In the genomic region with DNA sequence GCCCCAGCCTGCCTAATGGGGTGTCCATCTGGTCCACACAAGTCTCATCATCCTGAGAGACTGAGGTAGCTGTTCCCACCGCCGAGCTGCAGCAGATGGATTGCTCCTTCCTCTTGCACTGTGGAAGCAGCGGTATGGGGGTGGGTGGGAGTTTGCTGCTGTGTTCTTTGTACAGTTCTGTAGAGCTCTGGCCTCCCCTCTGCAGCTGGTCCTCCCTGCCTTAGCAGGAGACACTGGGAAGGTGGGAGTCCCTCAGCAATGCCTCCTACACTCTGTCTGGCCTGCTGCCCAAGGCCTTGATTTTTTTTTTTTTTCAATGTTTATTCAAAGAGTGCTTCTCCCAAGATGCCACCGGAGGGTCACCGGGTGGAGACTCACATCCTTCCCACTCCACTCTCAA, we compare ENCODE assay signal across 11 mouse cellular contexts.
A peak's percentile ranks its signal among the peaks of the same experiment; 100 is the strongest.
DNase-seq lines count a peak whose midpoint lies in the region; ATAC-seq and TF ChIP-seq lines count a peak whose summit lies in the region.
"Had no signal": no experiment of that assay in that cellular context is flagged by ENCODE, and none has a peak within 500 bp of the region (broad histone marks: within the 10 kb centered on the region; RNA-seq: fewer than 3 reads in every experiment).

No protein-coding gene starts in this region.

- no peak for ATAC-seq in embryonic facial prominence, embryonic 13.5 days (ENCODE audit: insufficient number of reproducible peaks, insufficient read depth, low FRiP score, low TSS enrichment, low read depth)
- ATAC-seq in hindbrain, embryonic 11.5 days (ENCODE audit: low FRiP score), result 0 out of 2 replicates have a peak, but pooled peaks have one; percentile 14
- no peak for ATAC-seq in hindbrain, postnatal 0 days
- ATAC-seq in liver, embryonic 12.5 days, result 0 out of 2 replicates have a peak, but pooled peaks have one; percentile 8
- ATAC-seq in liver, embryonic 11.5 days (replicated peaks; ENCODE audit: low FRiP score), result no peak

- TF ChIP-seq CTCF in hindbrain, postnatal 0 days (IDR thresholded peaks at IDR 0.05; ENCODE audit: low read depth), result no peak

- H3K27ac ChIP-seq in embryonic facial prominence, embryonic 13.5 days, result peak overlapping the region; percentile 23; the same call in 1 of the 2 replicates
- H3K27ac ChIP-seq in embryonic facial prominence, embryonic 10.5 days (replicated peaks), result no peak overlapping the region
- no peak overlapping the region for H3K27ac ChIP-seq in hindbrain, embryonic 11.5 days (ENCODE audit: low read depth, low read length)
- no peak overlapping the region for H3K27ac ChIP-seq in hindbrain, postnatal 0 days
- H3K27ac ChIP-seq in liver, embryonic 12.5 days, result no peak overlapping the region
- no peak overlapping the region for H3K27ac ChIP-seq in liver, embryonic 11.5 days (ENCODE audit: low read depth, low read length)

- no peak overlapping the region for H3K4me2 ChIP-seq in embryonic facial prominence, embryonic 13.5 days
- no peak overlapping the region for H3K4me2 ChIP-seq in hindbrain, embryonic 11.5 days (replicated peaks; ENCODE audit: low read depth, low read length)
- no peak overlapping the region for H3K4me2 ChIP-seq in hindbrain, postnatal 0 days (ENCODE audit: low read depth, low read length)
- H3K4me2 ChIP-seq in liver, embryonic 12.5 days, result no peak overlapping the region
- H3K4me2 ChIP-seq in liver, embryonic 11.5 days, result no peak overlapping the region
- H3K4me2 ChIP-seq: limb, embryonic 13.5 days had no signal

- no peaks in the 10 kb centered on the region for H3K36me3 ChIP-seq in embryonic facial prominence, embryonic 13.5 days
- 0 out of 2 replicates have a peak, but pooled peaks cover 4% of the 10 kb centered on the region for H3K36me3 ChIP-seq in embryonic facial prominence, embryonic 10.5 days (replicated peaks)
- H3K36me3 ChIP-seq in hindbrain, embryonic 11.5 days (ENCODE audit: control insufficient read depth, insufficient read depth, low read length), result no peaks in the 10 kb centered on the region
- H3K36me3 ChIP-seq in hindbrain, postnatal 0 days (ENCODE audit: insufficient read depth, low read length), result no peaks in the 10 kb centered on the region
- no peaks in the 10 kb centered on the region for H3K36me3 ChIP-seq in liver, embryonic 12.5 days
- H3K36me3 ChIP-seq in liver, embryonic 11.5 days (ENCODE audit: control insufficient read depth, insufficient read depth, low read length), result no peaks in the 10 kb centered on the region
- H3K36me3 ChIP-seq: limb, embryonic 13.5 days had no signal

- peaks cover 48% of the 10 kb centered on the region for H3K4me1 ChIP-seq in embryonic facial prominence, embryonic 13.5 days
- peaks cover 48% of the 10 kb centered on the region for H3K4me1 ChIP-seq in embryonic facial prominence, embryonic 10.5 days
- peaks cover 6% of the 10 kb centered on the region; the same call in 1 of the 2 replicates for H3K4me1 ChIP-seq in hindbrain, embryonic 11.5 days (replicated peaks; ENCODE audit: control insufficient read depth, insufficient read depth, low read length)
- H3K4me1 ChIP-seq in hindbrain, postnatal 0 days (ENCODE audit: insufficient read depth, low read length), result peaks cover 21% of the 10 kb centered on the region
- peaks cover 30% of the 10 kb centered on the region for H3K4me1 ChIP-seq in liver, embryonic 12.5 days
- peaks cover 6% of the 10 kb centered on the region for H3K4me1 ChIP-seq in liver, embryonic 11.5 days (replicated peaks; ENCODE audit: control insufficient read depth, insufficient read depth, low read length)

- H3K9ac ChIP-seq in embryonic facial prominence, embryonic 13.5 days, result 0 out of 2 replicates have a peak overlapping the region, but pooled peaks have one; percentile 7
- H3K9ac ChIP-seq in hindbrain, embryonic 11.5 days (ENCODE audit: low read depth, low read length), result no peak overlapping the region
- no peak overlapping the region for H3K9ac ChIP-seq in hindbrain, postnatal 0 days (replicated peaks; ENCODE audit: low read length)
- no peak overlapping the region for H3K9ac ChIP-seq in liver, embryonic 12.5 days
- H3K9ac ChIP-seq in liver, embryonic 11.5 days (ENCODE audit: low read depth, low read length), result no peak overlapping the region
- H3K9ac ChIP-seq: limb, embryonic 13.5 days had no signal

- DNase-seq in embryonic facial prominence, embryonic 10.5 days (ENCODE audit: low spot score), result no peak
- no peak for DNase-seq in hindbrain, embryonic 11.5 days (ENCODE audit: low spot score)
- no peak for DNase-seq in hindbrain, postnatal 0 days (ENCODE audit: low spot score)
- DNase-seq in liver, embryonic 11.5 days (ENCODE audit: low spot score), result no peak
- peak; percentile 68 for DNase-seq in testis, postnatal 10 days (ENCODE audit: low spot score)
- no peak for DNase-seq in testis, postnatal 14 days (ENCODE audit: low spot score)
- DNase-seq: cerebellum, adult 18-20 months; gastrocnemius, postnatal 10 days had no signal

- no peaks in the 10 kb centered on the region; the same call in 1 of the 2 replicates for H3K27me3 ChIP-seq in embryonic facial prominence, embryonic 13.5 days
- peaks cover 6% of the 10 kb centered on the region; the same call in 1 of the 2 replicates for H3K27me3 ChIP-seq in embryonic facial prominence, embryonic 10.5 days (replicated peaks; ENCODE audit: low read depth, poor library complexity, severe bottlenecking)
- no peaks in the 10 kb centered on the region for H3K27me3 ChIP-seq in hindbrain, embryonic 11.5 days (ENCODE audit: control insufficient read depth, insufficient read depth, low read length)
- H3K27me3 ChIP-seq in hindbrain, postnatal 0 days (ENCODE audit: insufficient read depth, low read length), result no peaks in the 10 kb centered on the region; the same call in 1 of the 2 replicates
- no peaks in the 10 kb centered on the region for H3K27me3 ChIP-seq in liver, embryonic 12.5 days (replicated peaks)
- H3K27me3 ChIP-seq in liver, embryonic 11.5 days (replicated peaks; ENCODE audit: control insufficient read depth, insufficient read depth, low read length), result no peaks in the 10 kb centered on the region
- H3K27me3 ChIP-seq: limb, embryonic 13.5 days had no signal

- no peak overlapping the region for H3K4me3 ChIP-seq in embryonic facial prominence, embryonic 13.5 days
- H3K4me3 ChIP-seq in embryonic facial prominence, embryonic 10.5 days, result no peak overlapping the region
- no peak overlapping the region for H3K4me3 ChIP-seq in hindbrain, embryonic 11.5 days (ENCODE audit: low read depth, low read length)
- H3K4me3 ChIP-seq in hindbrain, postnatal 0 days (ENCODE audit: low read length), result no peak overlapping the region
- no peak overlapping the region for H3K4me3 ChIP-seq in liver, embryonic 12.5 days
- H3K4me3 ChIP-seq in liver, embryonic 11.5 days (ENCODE audit: low read depth, low read length), result no peak overlapping the region
- H3K4me3 ChIP-seq: limb, embryonic 13.5 days had no signal

- H3K9me3 ChIP-seq in embryonic facial prominence, embryonic 13.5 days, result no peaks in the 10 kb centered on the region
- no peaks in the 10 kb centered on the region for H3K9me3 ChIP-seq in embryonic facial prominence, embryonic 10.5 days
- no peaks in the 10 kb centered on the region for H3K9me3 ChIP-seq in hindbrain, embryonic 11.5 days (ENCODE audit: control insufficient read depth, low read length)
- H3K9me3 ChIP-seq in hindbrain, postnatal 0 days (ENCODE audit: low read length), result no peaks in the 10 kb centered on the region
- H3K9me3 ChIP-seq in liver, embryonic 12.5 days (replicated peaks), result no peaks in the 10 kb centered on the region
- no peaks in the 10 kb centered on the region for H3K9me3 ChIP-seq in liver, embryonic 11.5 days (ENCODE audit: control insufficient read depth, low read length)
- H3K9me3 ChIP-seq: limb, embryonic 13.5 days had no signal

- 58% methylated on average over 5 of the region's 5 CpGs for WGBS in embryonic facial prominence, embryonic 13.5 days
- 71% methylated on average over 5 of the region's 5 CpGs for WGBS in embryonic facial prominence, embryonic 10.5 days
- 64% methylated on average over 5 of the region's 5 CpGs for WGBS in hindbrain, embryonic 11.5 days
- 43% methylated on average over 5 of the region's 5 CpGs for WGBS in hindbrain, postnatal 0 days
- 49% methylated on average over 5 of the region's 5 CpGs for WGBS in liver, embryonic 12.5 days (ENCODE audit: insufficient replicate concordance)
- 56% methylated on average over 5 of the region's 5 CpGs for WGBS in liver, embryonic 11.5 days

Comparison
In these comparisons a context has a peak if more than half of its experiments do, and no peak if none do; other contexts are left out.
1. ATAC-seq: peak in hindbrain, embryonic 11.5 days (single experiment) and liver, embryonic 12.5 days (single experiment); none in embryonic facial prominence, embryonic 13.5 days (single experiment), hindbrain, postnatal 0 days (single experiment) and liver, embryonic 11.5 days (single experiment).